Mouse (Mus musculus): ENCODE data around the gene Hipk1.
"Not testable (repeated sequence)": the region's sequence is repeated elsewhere in the genome, so short reads cannot be mapped to it uniquely, and the experiment has no call there.

- not testable (repeated sequence) for TF ChIP-seq MYOG (IDR thresholded peaks at IDR 0.05; ENCODE audit: control insufficient read depth in 1 of 3, insufficient read depth in 1 of 3, insufficient read length in 2 of 3, low read depth in 2 of 3); POLR2A (IDR thresholded peaks at IDR 0.05; ENCODE audit: insufficient read length, low read depth); CEBPB (IDR thresholded peaks at IDR 0.05; ENCODE audit: insufficient read depth, poor library complexity, severe bottlenecking); MAX (IDR thresholded peaks at IDR 0.05; ENCODE audit: low read depth); E2F4 (IDR thresholded peaks at IDR 0.05; ENCODE audit: insufficient read depth); REST (IDR thresholded peaks at IDR 0.05; ENCODE audit: insufficient read depth, insufficient read length); MYOD1 (IDR thresholded peaks at IDR 0.05; ENCODE audit: control insufficient read depth in 1 of 3, insufficient read length in 2 of 3, low read depth in 2 of 3); TCF12 (IDR thresholded peaks at IDR 0.05; ENCODE audit: insufficient read depth, poor library complexity, severe bottlenecking); POLR2AphosphoS2 (IDR thresholded peaks at IDR 0.05; ENCODE audit: insufficient read length, low read depth); USF1 (IDR thresholded peaks at IDR 0.05; ENCODE audit: low read depth)
Observed at GRCm38 (mm10) chr3:103830681-103831080, 39.3 kb upstream of the Hipk1 start.

Data from myocyte (in vitro differentiated cells).